Mouse (Mus musculus): ENCODE results near the gene Lrrc8c. TPM values are rescaled to one million over a fixed set of nuclear protein-coding genes. Genes with fewer than 3 reads are reported as not detected.

The Lrrc8c gene
- total RNA-seq, 1 experiment from 2014 or later = 15.8 TPM

DNA sequence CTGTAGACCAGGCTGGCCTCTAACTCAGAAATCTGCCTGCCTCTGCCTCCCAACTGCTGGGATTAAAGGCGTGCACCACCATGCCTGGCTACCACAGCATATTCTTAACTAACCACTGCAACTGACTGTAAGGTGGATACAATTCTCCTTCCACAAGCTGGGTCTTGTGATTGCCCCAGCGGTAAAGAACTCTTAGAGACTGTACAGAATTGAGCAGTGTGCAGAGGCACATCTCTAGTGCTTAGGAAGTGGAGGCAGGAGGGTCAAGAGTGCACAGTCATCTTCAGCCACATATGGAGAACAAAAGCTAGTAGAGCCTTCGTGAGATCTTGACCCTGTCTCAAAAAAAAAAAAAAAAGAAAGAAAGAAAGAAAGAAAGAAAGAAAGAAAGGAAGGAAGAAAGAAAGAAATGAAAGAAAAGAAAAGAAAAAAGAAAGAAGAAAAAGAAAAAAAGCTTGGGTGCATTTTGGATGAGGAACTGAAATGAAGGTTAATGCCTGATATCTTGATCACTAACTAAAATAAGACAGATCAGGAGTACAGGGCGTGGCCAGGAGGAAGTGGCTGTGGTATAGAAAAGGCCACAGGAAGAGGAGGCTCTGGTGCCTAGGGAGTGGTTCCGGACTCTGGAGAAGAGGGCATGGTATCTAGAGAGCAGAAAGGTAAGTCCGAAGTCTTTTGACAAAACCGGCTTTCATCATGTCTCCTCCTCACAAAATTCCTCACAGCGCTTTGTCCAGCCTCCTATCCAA is 131.7 kb downstream of the Lrrc8c start:
- ATAC-seq (ENCODE audit: extremely low read depth, insufficient number of reproducible peaks, low FRiP score, poor library complexity, severe bottlenecking) = peak; percentile 17; the same call in 1 of the 2 replicates

DNA sequence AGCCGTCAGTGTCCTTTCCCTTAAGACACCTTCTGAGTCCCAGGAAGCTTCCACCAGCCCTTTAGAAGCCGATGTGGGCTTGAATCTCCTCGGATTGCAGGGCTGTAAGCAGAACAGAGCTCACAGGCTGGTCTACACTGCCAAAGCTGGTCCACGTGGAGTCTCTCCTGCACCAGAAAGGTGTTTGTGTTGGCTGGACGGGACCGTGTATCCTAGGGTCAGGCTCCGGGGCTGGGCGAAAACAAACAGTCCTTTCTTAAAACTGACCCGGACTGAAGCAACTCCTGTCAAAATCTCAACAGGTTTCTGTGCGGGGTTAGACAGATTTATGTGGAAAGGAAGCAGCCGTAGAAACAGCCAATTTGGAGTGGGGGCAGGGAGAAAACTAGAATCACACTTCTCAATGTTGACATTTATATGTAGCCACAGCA is 132.4 kb downstream of the Lrrc8c start:
- no peak for ATAC-seq (ENCODE audit: extremely low read depth, insufficient number of reproducible peaks, low FRiP score, poor library complexity, severe bottlenecking)

DNA sequence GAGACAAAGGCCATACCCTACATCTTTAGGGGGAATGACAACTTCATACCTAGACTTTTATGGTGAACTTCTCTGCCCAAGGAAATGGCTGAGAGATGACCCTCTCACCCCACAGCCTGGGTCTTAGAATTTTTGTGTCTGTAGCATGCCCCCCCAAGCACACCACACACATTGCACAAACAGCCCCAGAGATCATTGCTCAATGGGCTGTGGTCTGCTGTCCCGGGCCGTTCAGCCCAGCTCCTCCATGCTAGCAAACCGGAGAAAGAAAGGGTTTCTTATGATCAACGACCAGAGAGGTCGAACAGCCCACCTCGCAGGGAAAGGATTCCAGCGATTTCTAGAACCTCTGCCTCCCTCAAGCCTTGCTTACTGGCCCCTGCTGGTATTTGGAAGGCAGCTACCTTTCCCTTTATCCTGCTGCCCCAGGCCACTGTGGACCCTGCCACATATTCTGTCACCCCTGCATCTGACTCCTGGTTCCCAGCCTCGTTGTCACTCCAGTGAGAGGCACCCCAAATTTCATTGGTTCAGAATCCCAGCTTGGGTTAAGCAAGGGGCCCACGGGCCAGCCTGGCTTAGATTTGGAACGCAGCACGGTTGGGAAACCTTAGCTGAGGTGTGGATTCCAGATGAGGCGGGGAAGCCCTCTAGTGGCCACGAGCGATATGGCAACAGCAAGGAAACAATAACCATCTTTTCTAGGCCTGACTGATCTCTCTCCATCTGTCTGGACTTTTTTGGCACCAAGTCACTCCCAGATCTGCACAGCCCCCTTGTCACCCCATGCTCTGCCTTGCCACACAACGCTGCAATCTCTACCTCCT is 135.3 kb downstream of the Lrrc8c start:
- peak; percentile 84 for ATAC-seq (ENCODE audit: extremely low read depth, insufficient number of reproducible peaks, low FRiP score, poor library complexity, severe bottlenecking)

DNA sequence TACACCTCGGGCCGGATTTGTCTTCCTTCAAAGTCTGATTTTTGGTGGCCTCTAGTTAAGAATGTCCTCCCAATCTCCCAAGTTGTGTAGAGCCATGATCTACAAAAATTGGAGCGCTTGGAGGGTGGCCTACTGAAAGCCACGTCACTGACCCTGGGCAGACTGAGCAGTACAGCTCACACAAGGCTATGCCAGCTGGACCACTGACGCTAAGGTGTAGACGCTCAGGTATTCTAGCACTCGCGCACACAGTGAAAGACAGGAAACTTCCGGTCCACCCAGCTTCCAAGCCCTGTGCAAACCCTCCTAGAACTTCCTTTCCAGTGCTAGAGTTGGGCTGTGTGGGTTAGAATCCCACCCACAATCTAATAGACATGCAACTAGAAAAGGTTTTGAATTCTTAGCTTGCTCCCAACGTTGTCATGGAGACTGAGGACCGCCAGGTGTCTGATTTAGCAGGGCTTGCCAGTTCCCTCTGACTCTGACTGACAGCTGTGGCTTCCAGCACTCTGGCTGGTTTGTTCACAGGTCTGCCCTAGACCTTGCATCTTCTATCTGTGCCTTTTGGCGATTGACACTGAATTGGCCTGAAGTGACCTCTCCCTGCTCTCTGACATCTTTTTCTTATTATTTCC is 136.0 kb downstream of the Lrrc8c start:
- ATAC-seq (ENCODE audit: extremely low read depth, insufficient number of reproducible peaks, low FRiP score, poor library complexity, severe bottlenecking) = no peak

DNA sequence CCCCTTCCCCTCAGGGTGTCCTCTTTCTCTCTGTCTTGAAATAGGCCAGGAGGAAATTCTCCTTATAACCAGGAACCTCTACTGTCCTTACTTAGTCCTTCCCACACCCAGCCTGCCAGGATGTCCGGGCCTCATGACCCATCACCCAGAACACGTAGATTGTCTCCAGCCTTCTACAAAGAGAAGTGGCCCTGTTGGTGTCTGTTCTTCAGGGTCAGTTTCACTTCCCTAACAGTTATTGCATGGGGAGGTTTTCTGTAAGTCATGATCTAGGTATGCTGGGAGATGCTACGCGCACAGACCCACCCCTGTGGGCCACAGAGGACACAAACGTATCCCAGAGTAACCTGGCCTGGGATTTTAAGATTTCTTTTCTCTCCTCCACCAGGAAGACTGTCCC is 142.7 kb downstream of the Lrrc8c start:
- ATAC-seq (ENCODE audit: extremely low read depth, insufficient number of reproducible peaks, low FRiP score, poor library complexity, severe bottlenecking) = peak; percentile 94

Other genes with a start within 250 kb of the Lrrc8c start
- gene Gm43302, start 225.7 kb upstream of the Lrrc8c start, total RNA-seq (2017) = 3.1 TPM in 1 of 2 replicates, not detected in the other
- gene Gbp6, start 225.7 kb upstream of the Lrrc8c start, total RNA-seq (2017) = 4.2 and 8.0 TPM in 2 replicates
- gene Lrrc8b, start 103.6 kb upstream of the Lrrc8c start, total RNA-seq (2017) = 2.2 and 2.5 TPM in 2 replicates
- 42.0 and 43.2 TPM in 2 replicates for gene Lrrc8d, start 180.6 kb downstream of the Lrrc8c start, total RNA-seq (2017)